Mouse (Mus musculus): ENCODE measurements around the gene Zbtb8b.

GRCm38 (mm10) chr4:129476047-129476446, 35.4 kb upstream of the Zbtb8b start:
- TF ChIP-seq CTCF (IDR thresholded peaks at IDR 0.05; ENCODE audit: borderline replicate concordance, control insufficient read depth, extremely low read depth, insufficient read depth, low read length, poor library complexity), result no peak
- no peak for TF ChIP-seq POLR2A (IDR thresholded peaks at IDR 0.05; ENCODE audit: control insufficient read depth, extremely low read depth, insufficient read depth, low read length, poor library complexity)
